Mouse (Mus musculus) mesoderm, embryonic 11.5 days (tissue): ENCODE results near the gene 1700113H08Rik.

Experiments used
- DNase-seq: peaks from one replicate; pipeline ENCODE4 v3.0.0-alpha.2; 2012; ENCODE audit warnings: low read depth, low spot score

Gene 1700113H08Rik

GRCm38 (mm10) chr10:87059447-87059846, 1.6 kb downstream of the 1700113H08Rik start:
- DNase-seq = peak; percentile 3

GRCm38 (mm10) chr10:87084236-87084635, 26.4 kb downstream of the 1700113H08Rik start:
- no peak for DNase-seq

- DNase-seq = no peak
Observed at GRCm38 (mm10) chr10:87087646-87088045, 29.8 kb downstream of the 1700113H08Rik start.

GRCm38 (mm10) chr10:87094249-87094648, 36.4 kb downstream of the 1700113H08Rik start:
- DNase-seq = peak; percentile 54

- DNase-seq = no peak
Observed at GRCm38 (mm10) chr10:87098722-87099121, 40.9 kb downstream of the 1700113H08Rik start.

- no peak for DNase-seq
Observed at GRCm38 (mm10) chr10:87100668-87101067, 42.8 kb downstream of the 1700113H08Rik start.

- DNase-seq = peak; percentile 78
Observed at GRCm38 (mm10) chr10:87101265-87101950, 43.6 kb downstream of the 1700113H08Rik start.

GRCm38 (mm10) chr10:87101951-87102320, 44.1 kb downstream of the 1700113H08Rik start:
- no peak for DNase-seq

GRCm38 (mm10) chr10:87102455-87102854, 44.6 kb downstream of the 1700113H08Rik start:
- no peak for DNase-seq

GRCm38 (mm10) chr10:87103286-87103685, 45.4 kb downstream of the 1700113H08Rik start:
- no peak for DNase-seq

- no peak for DNase-seq
Observed at GRCm38 (mm10) chr10:87107565-87108297, 49.9 kb downstream of the 1700113H08Rik start.

- DNase-seq = no peak
Observed at GRCm38 (mm10) chr10:87108333-87108732, 50.5 kb downstream of the 1700113H08Rik start.

- no peak for DNase-seq
Observed at GRCm38 (mm10) chr10:87109038-87109771, 51.4 kb downstream of the 1700113H08Rik start.

GRCm38 (mm10) chr10:87110909-87111308, 53.1 kb downstream of the 1700113H08Rik start:
- DNase-seq = no peak

- no peak for DNase-seq
Observed at GRCm38 (mm10) chr10:87125094-87125493, 67.2 kb downstream of the 1700113H08Rik start.

- peak; percentile 18 for DNase-seq
Observed at GRCm38 (mm10) chr10:87126186-87126824, 68.5 kb downstream of the 1700113H08Rik start.

- DNase-seq = no peak
Observed at GRCm38 (mm10) chr10:87151050-87151449, 93.2 kb downstream of the 1700113H08Rik start.

GRCm38 (mm10) chr10:87153731-87154505, 96.1 kb downstream of the 1700113H08Rik start:
- DNase-seq = no peak

- DNase-seq = no peak
Observed at GRCm38 (mm10) chr10:87159781-87160180, 101.9 kb downstream of the 1700113H08Rik start.

GRCm38 (mm10) chr10:87196123-87196756, 138.4 kb downstream of the 1700113H08Rik start:
- peak; percentile 12 for DNase-seq

GRCm38 (mm10) chr10:87198720-87199119, 140.9 kb downstream of the 1700113H08Rik start:
- no peak for DNase-seq
